Mouse (Mus musculus) layer of hippocampus, adult 9-10 months (tissue): Measurements from ENCODE around the gene Tmem217.
"Not testable (repeated sequence)": the region's sequence is repeated elsewhere in the genome, so short reads cannot be mapped to it uniquely, and the experiment has no call there.

Source experiments
- DNase-seq: peaks from one replicate; pipeline ENCODE4 v3.0.0; 2022; ENCODE audit warnings: low spot score

Tmem217 gene

DNA sequence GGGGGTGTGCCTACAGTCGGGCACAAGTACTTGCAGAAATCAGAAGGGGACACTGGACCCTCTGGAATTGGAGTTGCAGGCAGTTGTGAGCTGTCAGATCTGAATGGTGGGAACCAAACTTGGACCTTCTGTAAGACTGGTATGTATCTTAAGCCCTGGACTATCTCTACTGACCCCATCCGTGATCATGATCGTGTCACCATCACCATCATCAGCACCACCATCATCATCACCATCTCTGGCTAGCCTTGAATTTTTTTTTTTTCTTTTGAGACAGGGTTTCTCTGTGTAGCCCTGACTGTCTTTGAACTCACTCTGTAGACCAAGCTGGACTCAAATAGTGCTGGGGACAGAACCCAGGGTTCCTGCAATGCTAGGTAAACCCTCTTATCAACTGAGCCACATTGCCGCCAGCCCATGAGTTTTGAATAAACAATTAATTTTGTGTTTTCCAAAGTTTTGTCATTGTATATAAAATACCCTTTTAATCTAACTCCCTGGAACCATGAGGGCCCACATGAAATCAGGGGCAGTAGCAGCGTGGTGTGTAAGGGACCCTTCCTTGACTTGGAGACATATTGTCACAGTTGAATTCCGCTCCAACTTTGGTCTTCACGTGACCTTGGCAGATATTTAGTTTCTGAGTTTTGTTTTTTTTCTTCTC, 50.0 kb downstream of the Tmem217 start:
- no peak for DNase-seq

- DNase-seq, result no peak
Measured at GRCm38 (mm10) chr17:29500802-29501469, 51.2 kb downstream of the Tmem217 start.

DNA sequence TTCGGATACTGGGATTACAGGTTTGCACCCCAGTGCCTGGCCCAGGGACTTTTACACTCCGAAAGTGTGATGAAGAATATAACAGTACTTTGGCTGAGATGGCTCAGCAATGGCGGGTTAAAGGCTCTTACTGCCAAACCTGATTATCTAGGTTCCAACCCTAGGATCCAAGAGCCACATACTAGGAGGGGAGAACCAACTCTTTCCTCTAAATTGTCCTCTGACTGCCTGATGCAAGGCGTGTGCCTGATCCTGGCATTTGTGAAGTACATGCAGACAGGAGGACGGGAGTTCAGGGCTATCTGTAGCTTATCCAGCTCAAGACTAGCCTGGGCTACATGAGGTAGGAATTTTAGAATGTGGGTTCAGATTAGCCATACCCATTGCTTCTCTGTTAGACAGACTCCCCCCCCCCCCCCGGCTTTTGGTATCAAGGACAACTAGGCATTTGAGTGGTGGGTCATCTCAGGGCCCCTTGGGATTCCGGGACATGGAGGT, 51.9 kb downstream of the Tmem217 start:
- no peak for DNase-seq

DNA sequence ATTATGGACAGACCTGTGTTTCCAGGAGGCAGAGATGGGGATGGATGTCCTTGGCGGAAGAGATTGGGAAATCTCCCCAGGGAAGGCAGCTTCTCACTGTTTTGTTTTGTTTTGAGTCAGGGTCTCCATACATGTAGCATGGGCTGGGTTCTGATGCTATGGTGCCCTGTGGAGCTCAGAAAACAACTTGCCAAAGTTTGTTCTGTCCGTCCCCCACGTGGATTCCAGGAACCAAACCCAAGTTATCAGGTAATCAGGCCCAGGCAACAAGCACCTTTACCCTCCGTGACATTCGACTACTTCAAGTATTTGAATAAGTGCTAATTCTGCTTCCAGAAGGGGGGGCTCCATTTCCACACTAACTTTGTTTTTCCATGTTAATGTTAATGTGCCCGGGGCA, 52.7 kb downstream of the Tmem217 start:
- DNase-seq, result no peak

- not testable (repeated sequence) for DNase-seq
Measured at GRCm38 (mm10) chr17:29498952-29499351, 53.2 kb downstream of the Tmem217 start.

DNA sequence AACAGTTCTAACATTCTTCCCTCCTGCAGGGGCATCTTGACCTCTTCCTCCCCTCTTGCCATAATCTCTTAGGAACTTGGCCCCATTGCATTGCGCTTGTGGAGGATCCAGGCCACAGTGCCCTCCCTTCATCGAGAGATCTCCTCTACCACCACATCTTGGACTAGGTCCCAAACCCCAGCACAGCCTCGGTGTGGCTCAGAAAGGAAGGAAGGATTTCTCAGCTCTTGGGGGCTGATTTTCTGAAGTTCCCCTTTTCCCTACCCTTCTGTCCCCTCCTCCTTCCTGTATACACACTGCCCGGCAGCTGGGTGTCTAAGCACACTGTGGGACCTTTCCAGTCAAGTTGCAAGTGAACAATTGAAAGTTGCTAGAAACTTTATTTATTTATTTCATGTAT, 54.2 kb downstream of the Tmem217 start:
- DNase-seq, result no peak

- not testable (repeated sequence) for DNase-seq
Measured at GRCm38 (mm10) chr17:29497481-29497880, 54.7 kb downstream of the Tmem217 start.

- no peak for DNase-seq
Measured at GRCm38 (mm10) chr17:29497071-29497354, 55.2 kb downstream of the Tmem217 start.

DNA sequence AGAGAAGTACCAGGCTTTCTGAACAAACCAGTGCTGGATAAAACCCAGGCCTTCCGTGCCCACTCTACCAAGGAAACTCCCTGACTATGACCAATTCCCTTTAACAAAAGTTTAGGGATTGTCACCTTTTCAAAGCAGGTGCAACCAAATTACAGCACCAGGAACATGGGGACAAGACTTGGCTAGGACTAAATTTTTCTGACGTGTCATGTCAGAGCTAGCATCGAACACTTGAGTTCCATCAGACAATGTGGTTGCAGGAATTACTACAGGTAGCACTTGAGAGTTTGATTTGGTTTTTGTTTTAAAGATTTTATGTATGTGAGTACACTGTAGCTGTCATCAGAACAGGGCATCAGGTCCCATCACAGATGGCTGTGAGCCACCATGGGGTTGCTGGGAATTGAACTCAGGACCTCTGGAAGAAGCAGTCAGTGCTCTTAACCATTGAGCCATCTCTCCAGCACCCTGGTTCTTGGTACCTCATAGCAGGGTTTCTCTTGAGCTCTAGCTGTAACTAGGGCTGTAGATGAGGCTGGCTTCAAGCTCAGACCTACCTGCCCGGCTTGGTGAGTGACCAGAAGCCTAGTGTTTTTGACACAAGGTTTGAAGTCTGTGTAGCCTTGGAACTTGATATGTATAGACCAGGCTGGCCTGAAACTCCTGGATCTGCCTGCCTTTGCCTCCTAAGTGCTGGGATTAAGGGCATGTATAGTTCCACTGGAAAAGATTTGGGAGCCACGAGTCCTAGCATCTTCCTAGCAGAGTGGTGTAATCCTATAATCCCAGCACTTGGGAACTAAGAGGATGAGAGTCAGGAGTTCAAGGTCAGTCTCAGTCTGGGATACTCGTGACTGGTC, 55.7 kb downstream of the Tmem217 start:
- DNase-seq, result no peak

- DNase-seq, result no peak
Measured at GRCm38 (mm10) chr17:29494732-29495076, 57.5 kb downstream of the Tmem217 start.

DNA sequence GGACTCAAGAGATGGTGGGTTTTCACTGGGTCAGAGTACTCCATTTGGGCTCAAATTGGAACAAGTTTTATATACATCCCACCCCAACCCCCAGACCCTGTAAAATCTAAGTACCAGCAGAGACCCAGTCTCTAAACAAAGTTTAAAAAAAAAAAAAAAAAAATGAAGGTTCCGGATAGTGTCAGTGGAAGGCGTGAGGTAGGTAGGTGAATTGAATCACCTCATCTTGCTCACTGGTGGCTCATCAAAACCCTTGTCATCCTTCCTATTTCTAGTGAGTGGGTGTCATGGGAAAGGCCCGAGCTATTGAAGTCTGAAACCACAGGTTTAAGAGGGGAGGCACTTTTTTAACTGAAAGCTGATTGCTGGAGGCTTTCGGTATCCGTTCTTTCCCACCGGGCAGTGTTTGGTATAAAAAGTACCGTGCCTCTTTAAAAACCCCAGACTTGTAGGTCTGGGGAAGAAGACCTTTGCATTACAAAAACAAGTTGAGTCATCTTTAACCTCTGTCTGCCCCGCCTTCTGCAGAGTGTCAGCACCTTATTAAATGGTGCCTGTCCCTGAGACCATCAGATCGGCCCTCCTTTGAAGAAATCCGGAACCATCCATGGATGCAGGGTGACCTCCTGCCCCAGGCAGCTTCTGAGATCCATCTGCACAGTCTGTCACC, 58.0 kb downstream of the Tmem217 start:
- DNase-seq, result no peak

DNA sequence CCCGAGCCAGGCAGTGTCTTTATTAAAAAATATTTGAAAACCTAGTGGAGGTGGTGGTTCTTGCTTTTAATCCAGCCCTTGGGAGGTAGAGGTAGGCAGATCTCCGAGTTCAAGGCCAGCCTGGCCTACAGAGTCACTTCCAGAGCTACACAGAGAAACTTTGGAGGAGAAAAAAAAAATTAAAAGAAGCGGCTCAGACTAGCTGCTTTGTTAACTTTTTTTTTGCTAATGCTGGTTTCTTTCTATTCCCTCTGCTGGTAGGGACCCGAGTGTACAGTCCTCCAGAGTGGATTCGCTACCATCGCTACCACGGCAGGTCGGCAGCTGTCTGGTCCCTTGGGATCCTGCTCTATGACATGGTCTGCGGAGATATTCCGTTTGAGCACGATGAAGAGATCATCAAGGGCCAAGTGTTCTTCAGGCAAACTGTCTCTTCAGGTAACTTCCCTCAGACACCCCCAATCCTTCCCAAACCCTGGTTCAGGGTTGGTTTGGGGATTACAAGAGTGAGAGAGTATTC, 58.7 kb downstream of the Tmem217 start:
- DNase-seq, result no peak

DNA sequence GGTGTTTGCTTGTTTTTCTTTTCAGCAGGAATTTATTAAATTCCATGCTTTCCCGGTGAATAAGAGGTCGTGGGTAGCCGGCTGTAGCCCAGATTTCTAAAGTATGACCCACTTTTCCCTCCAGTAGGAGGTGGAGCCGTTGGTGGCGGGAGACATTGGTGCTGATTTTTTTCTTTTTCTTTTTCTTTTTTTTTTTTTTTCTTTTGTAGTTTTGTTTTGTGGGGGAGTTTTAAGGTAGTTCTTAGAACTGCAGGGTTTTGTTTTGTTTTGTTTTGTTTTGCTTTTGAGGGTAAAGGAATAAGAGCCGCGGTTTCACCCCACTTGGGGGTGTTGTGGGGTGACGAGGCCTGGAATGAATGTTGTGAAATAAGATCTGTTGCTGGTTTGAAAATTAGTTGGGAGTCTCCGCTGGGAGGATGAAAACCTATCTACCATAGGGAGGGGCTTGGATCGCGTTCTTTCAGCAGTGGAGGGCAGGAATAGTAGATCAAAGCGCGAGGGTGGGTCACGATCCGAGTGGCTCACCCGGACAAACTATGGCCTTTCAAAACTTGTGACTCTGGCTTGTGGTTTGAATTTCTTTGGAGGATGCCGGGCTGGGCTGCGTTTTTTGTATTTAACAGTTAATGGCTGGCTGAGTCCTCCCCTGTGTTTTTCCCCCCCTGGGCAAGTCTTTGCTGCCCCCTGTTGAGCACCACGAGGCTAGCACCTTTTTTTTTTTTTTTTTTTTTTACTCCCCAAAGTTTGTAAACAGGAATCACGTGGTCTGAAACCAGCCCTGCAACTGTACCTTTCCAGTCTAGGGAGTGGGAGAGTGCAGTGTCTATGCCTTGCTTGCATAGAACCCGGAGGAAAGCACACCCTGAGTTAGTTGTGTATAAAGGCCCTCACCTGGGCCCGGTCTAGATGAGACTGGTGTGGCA, 59.7 kb downstream of the Tmem217 start:
- no peak for DNase-seq

GRCm38 (mm10) chr17:29491591-29492268, 60.5 kb downstream of the Tmem217 start:
- no peak for DNase-seq

GRCm38 (mm10) chr17:29490713-29491581, 61.2 kb downstream of the Tmem217 start, which contains the start of gene Pim1:
Pim1 (plus strand) TSS chr17:29490753.
- DNase-seq, result no peak

DNA sequence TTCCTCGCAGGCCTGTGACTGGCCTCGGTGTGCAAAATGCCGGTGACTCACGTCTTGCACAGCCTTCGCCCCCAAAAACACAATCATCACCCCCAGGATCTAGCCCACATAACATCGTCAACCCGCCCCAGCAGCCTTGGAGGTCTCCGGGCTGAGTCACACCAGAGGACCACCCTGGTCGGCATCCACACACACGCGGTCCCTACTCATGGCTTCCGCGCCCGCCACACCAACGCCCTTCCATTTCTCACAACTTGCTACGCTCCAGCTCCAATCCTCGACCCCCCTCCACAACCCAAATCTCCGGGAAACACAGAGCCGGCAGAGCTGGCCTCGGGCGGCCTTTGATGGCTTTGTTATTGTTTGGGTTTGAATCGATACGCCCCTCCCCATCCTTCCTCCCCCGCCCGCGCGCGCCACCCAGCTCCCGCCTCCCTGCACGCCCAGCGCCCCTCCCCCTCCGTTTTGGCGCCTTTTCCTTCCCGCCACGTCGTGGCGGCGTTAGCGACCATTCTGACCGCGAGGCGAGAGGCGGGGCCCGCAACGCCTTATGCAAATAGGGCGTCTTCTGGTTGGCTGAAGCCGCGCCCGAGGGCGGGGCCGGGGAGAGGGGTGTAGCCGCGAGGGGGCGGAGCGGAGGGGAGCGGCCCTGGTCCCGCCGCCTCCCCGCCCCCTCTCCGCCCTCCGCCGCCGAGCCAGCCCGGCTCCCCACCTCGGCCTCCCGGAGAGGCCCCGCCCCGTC, 62.0 kb downstream of the Tmem217 start:
- DNase-seq, result peak; percentile 65

DNA sequence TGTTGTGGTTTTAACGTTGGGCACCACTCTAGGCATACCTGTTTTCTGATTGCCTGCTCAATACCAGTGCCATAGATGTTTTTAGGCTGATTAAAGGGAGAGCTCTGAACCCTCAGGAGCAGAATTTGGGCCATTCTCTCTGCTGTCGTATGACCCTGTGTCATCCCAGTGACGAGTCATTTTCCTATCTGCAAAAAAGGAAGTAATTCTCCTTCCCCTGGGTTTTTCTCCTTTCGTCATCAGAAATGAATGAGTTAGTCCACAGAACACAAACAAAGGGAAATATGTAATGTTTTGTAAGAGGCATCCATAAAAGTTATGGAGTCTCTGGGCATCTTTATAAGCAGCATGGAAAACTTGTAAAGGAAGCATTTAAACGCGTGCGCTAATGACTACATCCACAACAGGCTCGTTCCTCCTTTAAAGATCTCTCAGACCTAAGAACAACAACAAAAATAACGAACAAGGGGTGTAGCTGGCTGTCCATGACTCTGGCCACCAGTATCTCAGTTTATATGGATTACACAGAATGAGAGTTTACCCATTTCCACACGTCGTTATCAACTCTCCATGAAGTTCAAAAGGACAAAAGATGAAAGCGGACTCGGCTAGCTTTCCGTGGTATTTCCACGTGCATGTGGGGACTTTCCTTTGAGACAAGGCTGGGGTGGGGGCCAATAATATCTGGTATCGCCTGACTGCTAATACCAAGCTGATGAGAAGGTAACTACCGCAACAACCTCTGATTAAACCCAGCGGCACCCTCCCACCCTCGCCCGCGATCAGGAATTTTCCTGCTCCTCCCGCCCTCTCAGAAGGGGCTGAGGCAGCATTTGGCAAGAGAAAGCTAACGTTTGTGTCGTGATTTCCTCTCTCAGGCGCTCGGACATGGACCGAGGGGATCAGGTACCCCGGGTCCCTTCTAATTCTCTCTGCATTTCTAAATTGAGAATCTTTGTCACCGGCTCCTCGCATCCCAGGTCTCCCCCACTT, 62.9 kb downstream of the Tmem217 start:
- DNase-seq, result no peak
